Mouse (Mus musculus) small intestine, adult 2 months (tissue): Measurements from ENCODE around the gene Fbn1.

Experiments used
- CTCF ChIP-seq: fragments of 200-500 bp; IDR thresholded peaks from 2 replicates; pipeline ENCODE4 v1.5.1; 2012; ENCODE audit warnings: low read depth, mild to moderate bottlenecking, control low read depth, inconsistent platforms, low read length, moderate library complexity, mixed read lengths; ENCODE audit not compliant: insufficient replicate concordance, insufficient read length; ENCODE audit errors: extremely low read depth
- POLR2A ChIP-seq: fragments of 200-500 bp; IDR thresholded peaks from 2 replicates; pipeline ENCODE4 v1.6.1; 2012; ENCODE audit warnings: low read depth, mild to moderate bottlenecking, control low read depth, inconsistent platforms, low read length, moderate library complexity

- TF ChIP-seq POLR2A (no peak), CTCF (no peak)
Measured at GRCm38 (mm10) chr2:125431491-125431890, 76.3 kb downstream of the Fbn1 start.
